Mouse (Mus musculus) forebrain, embryonic 12.5 days (tissue): ENCODE measurements around the gene Cfd. TPM values are rescaled to one million over a fixed set of nuclear protein-coding genes. Genes with fewer than 3 reads are reported as not detected.

Source experiments
- ATAC-seq: fragments of 200-750 bp; cut with Nextera tagmentation; 2 replicates; pipeline ENCODE4 v1.8.0; 2017; ENCODE audit warnings: moderate TSS enrichment; ENCODE audit not compliant: low FRiP score
- H3K27ac ChIP-seq: fragments of 300-500 bp; sonication (generic); 2 replicates; pipeline ENCODE4 v1.5.1; 2016; ENCODE audit warnings: mild to moderate bottlenecking
- H3K27me3 ChIP-seq: fragments of 300-500 bp; sonication (generic); 2 replicates; pipeline ENCODE4 v1.6.1; 2016; ENCODE audit warnings: mild to moderate bottlenecking
- H3K36me3 ChIP-seq: fragments of 300-500 bp; sonication (generic); replicated peaks from 2 replicates; pipeline ENCODE4 v1.6.1; 2016; ENCODE audit warnings: mild to moderate bottlenecking
- H3K4me1 ChIP-seq: fragments of 300-500 bp; sonication (generic); 2 replicates; pipeline ENCODE4 v1.6.1; 2016
- H3K4me2 ChIP-seq: fragments of 300-500 bp; sonication (generic); 2 replicates; pipeline ENCODE4 v1.6.1; 2016; ENCODE audit warnings: mild to moderate bottlenecking, moderate library complexity
- H3K4me3 ChIP-seq: fragments of 300-500 bp; sonication (generic); replicated peaks from 2 replicates; pipeline ENCODE4 v1.5.1; 2016; ENCODE audit warnings: mild to moderate bottlenecking
- H3K9ac ChIP-seq: fragments of 300-500 bp; sonication (generic); 2 replicates; pipeline ENCODE4 v1.6.1; 2016; ENCODE audit warnings: mild to moderate bottlenecking
- H3K9me3 ChIP-seq: fragments of 300-500 bp; sonication (generic); 2 replicates; pipeline ENCODE4 v1.6.1; 2016
- WGBS: fragments of 180-500 bp; shearing (Covaris S2); methylation state at CpG from one replicate; pipeline ENCODE4 v1.1.7; 2016; 5-methylcytosine and 5-hydroxymethylcytosine counted together
- polyA plus RNA-seq: library from polyadenylated mRNA; unstranded; fragments of >200 nt; fragmentation: Nextera tagmentation; extraction: Ambion mirVana; gene quantifications from 2 replicates; pipeline ENCODE4 v1.2.1, GENCODE M21; 2016

Cfd gene
- polyA plus RNA-seq, 1 experiment from 2014 or later, result not detected

DNA sequence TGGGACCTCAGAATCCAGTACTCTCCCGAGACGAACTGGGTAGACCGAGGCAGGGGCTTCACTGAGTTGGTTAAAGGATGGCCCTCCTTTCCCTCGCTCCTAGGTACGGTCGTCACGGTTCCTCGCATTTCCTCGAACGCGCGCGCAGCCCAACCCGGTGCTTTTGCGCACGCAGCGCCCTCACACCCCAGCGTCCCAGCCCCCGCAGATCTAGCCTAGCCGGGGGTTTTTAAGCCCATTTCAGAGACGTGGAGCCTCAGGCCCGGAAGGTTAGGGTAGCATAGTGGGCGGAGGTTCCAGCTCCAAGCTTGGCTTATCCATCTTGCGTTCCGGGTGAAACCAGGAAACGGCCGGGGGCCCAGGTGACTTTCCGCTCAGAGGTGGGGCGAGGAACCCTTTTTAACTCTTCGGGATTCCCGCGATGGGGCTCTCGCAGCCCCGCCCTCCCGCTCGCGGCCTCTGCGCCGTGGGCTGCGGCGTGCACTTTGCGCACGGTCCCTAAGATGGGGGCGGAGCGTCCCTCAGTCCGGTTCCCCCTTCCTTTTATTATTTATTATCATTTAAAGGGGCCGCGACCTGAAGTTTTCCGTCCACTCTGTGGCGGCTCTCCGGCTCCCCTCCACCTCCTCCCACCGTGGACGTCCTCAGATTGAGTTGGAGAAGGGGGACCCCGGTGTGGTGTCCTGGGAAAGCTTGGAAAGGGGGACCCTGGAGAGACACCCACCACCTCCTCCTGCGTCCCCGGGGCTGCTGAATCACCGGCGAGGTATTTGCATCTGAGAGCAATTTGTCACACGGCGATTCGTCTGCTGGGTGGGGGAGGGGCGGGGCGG, 36.1 kb downstream of the Cfd start, which contains the start of gene Arid3a:
Gene Arid3a (plus strand): TSS at position 553 of the 833 bp plus-strand sequence.
- peaks cover 38% of the 10 kb centered on the region for H3K4me1 ChIP-seq
- under 1% methylated on average over 63 of the region's 63 CpGs for WGBS
- peaks cover 12% of the 10 kb centered on the region for H3K36me3 ChIP-seq
- ATAC-seq, result peak; percentile 80
- no peaks in the 10 kb centered on the region for H3K9me3 ChIP-seq
- H3K9ac ChIP-seq, result peak within 1 kb of the TSS; percentile 87
- H3K27ac ChIP-seq, result peak within 1 kb of the TSS; percentile 92
- H3K4me2 ChIP-seq, result peak within 1 kb of the TSS; percentile 89
- H3K27me3 ChIP-seq, result peaks cover 27% of the 10 kb centered on the region
- H3K4me3 ChIP-seq, result peak within 1 kb of the TSS; percentile 90

DNA sequence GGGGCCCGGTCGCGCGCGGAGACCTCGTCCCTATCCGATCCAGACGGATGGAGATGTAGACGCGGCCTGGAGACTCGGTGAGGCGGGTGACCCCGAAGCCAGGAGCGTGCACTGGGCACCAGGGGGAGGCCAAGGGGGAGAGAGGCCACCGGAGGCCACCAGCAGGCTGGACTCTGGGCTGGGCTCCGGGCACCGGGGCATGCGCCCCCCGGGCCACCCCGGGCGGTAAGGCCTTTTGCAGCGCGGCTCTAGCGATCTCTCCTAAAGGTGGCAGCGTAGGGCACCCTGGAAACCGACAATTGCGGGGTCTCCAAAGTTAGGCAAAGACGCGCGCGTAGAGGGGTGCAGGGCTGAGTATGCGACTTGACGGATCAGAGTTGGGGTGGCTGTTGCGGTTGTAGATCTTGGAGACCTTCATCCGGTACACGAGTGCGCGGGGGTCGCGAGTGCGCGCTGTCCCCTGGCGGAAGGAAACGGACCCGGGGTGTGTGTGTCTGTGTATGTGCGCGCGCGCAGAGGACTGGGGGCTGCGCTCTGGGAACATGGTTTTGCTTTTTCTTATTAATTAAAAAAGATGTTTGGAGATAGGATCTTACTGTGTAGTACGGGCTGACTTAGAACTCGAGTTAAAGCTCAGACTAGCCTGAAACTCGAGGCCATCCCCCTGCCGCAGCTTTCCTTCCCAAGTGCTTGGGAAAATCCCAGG, 36.8 kb downstream of the Cfd start:
- peaks cover 19% of the 10 kb centered on the region for H3K36me3 ChIP-seq
- peak; percentile 44 for ATAC-seq
- peak overlapping the region; percentile 92 for H3K27ac ChIP-seq
- H3K9me3 ChIP-seq, result no peaks in the 10 kb centered on the region
- peak overlapping the region; percentile 89 for H3K4me2 ChIP-seq
- H3K4me3 ChIP-seq, result peak overlapping the region; percentile 90
- H3K9ac ChIP-seq, result peak overlapping the region; percentile 87
- peaks cover 19% of the 10 kb centered on the region for H3K27me3 ChIP-seq
- under 1% methylated on average over 54 of the region's 54 CpGs for WGBS
- peaks cover 43% of the 10 kb centered on the region for H3K4me1 ChIP-seq

DNA sequence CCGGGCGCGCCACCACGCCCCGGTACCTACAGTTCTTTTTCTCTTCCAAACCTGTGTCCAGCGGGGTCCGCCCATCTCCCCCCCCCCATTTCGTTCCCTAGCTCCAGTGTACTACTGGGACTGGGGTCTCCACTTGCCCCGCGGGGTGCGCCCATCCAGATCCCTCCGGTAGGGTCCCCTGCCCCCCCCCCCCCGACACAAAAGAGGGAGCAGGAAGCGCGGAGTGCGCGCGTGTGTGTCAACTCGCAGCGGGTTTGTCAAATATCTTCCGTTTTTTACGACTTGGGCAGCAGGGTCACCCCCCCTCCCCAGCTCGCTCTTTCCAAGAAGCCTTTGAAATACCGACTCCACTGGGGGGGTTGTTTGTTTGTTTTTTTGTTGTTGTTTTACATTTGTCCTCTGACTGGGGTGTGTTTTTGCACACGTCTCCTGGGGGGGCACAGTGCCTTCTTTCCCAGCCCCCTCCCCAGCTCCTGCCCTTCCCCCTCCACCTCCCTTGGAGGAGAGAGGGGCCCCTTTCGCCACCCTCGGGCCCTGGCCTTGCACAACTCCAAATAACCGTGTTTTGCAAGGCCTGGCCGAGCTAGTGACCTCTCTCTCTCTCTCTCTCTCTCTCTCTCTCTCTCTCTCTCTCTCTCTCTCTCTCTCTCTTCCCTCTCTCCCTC, 37.5 kb downstream of the Cfd start:
- WGBS, result under 1% methylated on average over 28 of the region's 29 CpGs

DNA sequence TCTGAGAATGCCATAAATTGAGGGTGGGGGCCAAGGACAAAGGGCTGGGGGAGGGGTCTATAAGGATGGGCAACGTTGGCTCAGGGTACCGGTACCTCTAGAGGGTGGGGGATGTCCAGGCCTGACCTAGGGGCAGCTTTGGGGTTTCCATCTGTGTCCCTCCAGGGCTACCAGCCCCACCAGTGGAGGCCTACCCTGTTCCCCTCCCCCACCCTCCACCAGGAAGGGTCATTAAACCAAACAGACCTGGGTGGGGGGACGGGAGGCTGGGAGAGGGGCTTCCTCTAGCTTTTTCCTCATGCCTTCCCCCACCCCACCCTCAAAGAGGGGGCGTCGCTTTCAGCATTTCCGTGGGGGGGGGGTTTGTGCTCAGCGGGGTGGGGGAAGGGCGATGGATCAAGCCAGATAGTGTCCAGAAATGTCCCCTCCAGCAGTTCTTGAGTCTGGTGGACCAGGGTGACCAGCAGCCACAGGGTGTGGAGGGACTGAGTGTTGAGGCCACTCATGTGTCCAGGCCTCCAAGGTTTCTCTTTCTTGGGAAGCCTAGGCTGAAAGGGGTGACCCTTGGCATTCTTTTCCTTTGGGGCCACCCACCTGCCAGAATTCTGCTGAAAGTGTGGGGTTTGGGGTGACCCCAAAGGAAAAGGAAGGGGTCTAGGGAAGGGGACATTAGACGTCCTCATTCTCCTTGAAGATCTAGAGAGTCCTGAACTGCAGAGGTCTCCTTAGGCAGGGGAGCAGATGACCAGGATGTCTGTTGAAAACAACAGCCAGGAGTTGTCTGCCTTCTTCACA, 38.5 kb downstream of the Cfd start:
- Histone ChIP-seq H3K4me3 (peak overlapping the region; percentile 90), H3K9me3 (no peaks in the 10 kb centered on the region), H3K27me3 (peaks cover 3% of the 10 kb centered on the region), H3K36me3 (peaks cover 36% of the 10 kb centered on the region), H3K9ac (peak overlapping the region; percentile 87), H3K4me1 (peaks cover 59% of the 10 kb centered on the region), H3K27ac (peak overlapping the region; percentile 92; the same call in 1 of the 2 replicates), H3K4me2 (peak overlapping the region; percentile 89)
- ATAC-seq, result no peak
- 25% methylated on average over 9 of the region's 9 CpGs for WGBS

More for the DNA sequence above, 37.5 kb downstream of the Cfd start:
- peak overlapping the region; percentile 87 for H3K9ac ChIP-seq
- H3K36me3 ChIP-seq, result peaks cover 26% of the 10 kb centered on the region
- peaks cover 50% of the 10 kb centered on the region for H3K4me1 ChIP-seq
- H3K27ac ChIP-seq, result peak overlapping the region; percentile 92
- no peak for ATAC-seq
- H3K9me3 ChIP-seq, result no peaks in the 10 kb centered on the region
- peaks cover 12% of the 10 kb centered on the region for H3K27me3 ChIP-seq
- peak overlapping the region; percentile 89 for H3K4me2 ChIP-seq
- H3K4me3 ChIP-seq, result peak overlapping the region; percentile 90

DNA sequence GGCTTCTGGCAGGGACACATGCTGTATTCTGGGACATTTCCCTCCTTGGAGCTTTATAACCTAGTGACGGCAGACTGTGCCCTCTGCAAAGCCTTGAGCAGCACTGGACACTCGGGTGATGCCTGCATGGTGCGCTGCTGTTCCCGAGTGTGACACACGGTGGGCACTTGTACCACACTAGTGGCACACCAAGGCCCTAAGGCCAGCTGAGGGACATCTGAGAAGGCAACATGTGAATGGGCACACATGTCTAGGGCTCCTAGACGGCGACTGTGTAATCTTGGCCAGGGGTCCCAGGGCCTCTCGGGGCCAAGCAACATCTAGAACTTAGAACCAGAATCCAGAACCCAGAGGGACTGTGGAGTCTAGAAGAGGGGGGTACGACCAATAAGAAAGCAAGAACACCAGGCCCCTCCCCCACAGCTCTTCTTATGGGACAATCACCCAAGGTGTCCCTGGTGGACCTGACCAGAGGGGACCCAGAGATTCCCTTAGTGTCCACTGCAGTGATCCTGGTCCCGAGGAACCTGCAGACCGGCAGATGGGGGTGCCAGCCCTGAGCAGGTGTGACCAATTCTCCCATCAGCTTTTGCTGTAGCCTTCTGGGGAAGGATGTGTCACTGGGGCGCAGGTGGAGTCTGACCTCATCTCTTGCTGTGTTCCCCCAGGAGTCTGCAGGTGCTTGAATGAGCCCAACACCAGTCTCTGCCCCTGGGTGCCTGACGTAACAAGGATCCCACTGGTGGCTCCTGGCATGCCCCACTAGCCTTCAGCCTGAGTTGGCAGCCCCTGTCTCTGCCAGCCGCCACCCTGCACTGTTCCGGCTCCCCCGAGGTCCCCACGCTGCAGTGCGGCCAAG, 39.5 kb downstream of the Cfd start:
- Histone ChIP-seq H3K4me3 (no peak overlapping the region), H3K27ac (0 out of 2 replicates have a peak overlapping the region, but pooled peaks have one; percentile 92), H3K36me3 (peaks cover 39% of the 10 kb centered on the region), H3K4me1 (peaks cover 62% of the 10 kb centered on the region), H3K27me3 (no peaks in the 10 kb centered on the region), H3K4me2 (no peak overlapping the region; the same call in 1 of the 2 replicates), H3K9me3 (no peaks in the 10 kb centered on the region), H3K9ac (no peak overlapping the region)
- WGBS, result 90% methylated on average over 18 of the region's 18 CpGs
- no peak for ATAC-seq

DNA sequence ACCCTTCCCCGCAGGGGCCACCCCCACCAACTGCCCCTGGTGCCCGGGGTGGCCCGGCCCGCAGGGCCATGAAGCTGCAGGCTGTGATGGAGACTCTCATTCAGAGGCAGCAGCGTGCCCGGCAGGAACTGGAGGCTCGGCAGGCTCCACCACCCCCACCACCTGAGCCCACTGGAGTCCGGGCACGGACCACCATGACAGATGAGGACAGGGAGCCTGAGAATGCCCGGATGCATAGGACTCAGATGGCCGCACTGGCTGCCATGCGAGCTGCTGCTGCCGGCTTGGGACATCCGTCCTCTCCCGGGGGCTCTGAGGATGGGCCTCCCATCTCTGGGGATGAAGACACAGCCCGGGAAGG, 40.2 kb downstream of the Cfd start:
- Histone ChIP-seq H3K9ac (no peak overlapping the region), H3K27ac (no peak overlapping the region), H3K9me3 (no peaks in the 10 kb centered on the region), H3K4me1 (peaks cover 57% of the 10 kb centered on the region), H3K27me3 (no peaks in the 10 kb centered on the region), H3K36me3 (peaks cover 40% of the 10 kb centered on the region), H3K4me3 (no peak overlapping the region), H3K4me2 (no peak overlapping the region; the same call in 1 of the 2 replicates)
- no peak for ATAC-seq
- 90% methylated on average over 16 of the region's 16 CpGs for WGBS

DNA sequence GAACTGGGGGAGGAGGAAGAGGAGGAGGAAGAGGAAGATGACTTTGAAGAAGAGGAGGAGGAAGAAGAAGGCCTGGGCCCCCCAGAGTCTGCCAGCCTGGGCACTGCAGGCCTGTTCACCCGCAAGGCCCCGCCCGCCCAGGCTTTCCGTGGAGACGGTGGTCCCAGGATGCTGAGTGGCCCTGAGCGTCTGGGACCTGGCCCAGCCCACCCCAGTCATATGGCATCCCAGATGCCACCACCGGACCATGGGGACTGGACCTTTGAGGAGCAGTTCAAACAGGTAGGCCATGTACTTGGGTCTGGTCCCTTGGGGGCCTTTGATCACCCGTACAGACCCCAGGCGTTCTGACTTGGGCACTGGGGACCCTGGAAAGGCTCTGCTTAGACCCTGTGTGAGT, 41.1 kb downstream of the Cfd start:
- no peak for ATAC-seq
- 86% methylated on average over 9 of the region's 9 CpGs for WGBS
- H3K4me1 ChIP-seq, result peaks cover 54% of the 10 kb centered on the region
- H3K27ac ChIP-seq, result 0 out of 2 replicates have a peak overlapping the region, but pooled peaks have one; percentile 9
- H3K9ac ChIP-seq, result no peak overlapping the region
- no peak overlapping the region for H3K4me3 ChIP-seq
- H3K4me2 ChIP-seq, result no peak overlapping the region
- H3K27me3 ChIP-seq, result no peaks in the 10 kb centered on the region
- H3K36me3 ChIP-seq, result peaks cover 40% of the 10 kb centered on the region
- H3K9me3 ChIP-seq, result no peaks in the 10 kb centered on the region

DNA sequence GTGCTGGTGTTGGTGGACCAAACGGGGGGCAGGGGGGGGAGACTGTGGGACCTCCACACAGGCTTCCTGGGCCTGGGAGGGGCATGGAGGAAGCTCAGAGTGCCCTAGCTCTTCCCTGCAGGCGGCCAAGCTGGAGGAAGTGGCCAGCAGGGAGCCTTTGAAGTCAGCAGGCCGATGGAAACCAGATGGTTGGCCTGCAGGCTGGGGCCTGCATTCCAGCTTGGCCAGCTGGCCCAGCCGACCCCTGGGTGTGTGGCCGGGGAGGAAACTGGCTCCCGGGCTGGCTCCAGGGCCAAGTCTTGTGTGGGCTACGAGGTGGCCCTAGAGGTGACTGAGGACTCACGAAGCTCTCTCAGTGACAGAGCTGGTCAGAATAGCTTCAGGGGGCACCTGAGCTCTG, 42.1 kb downstream of the Cfd start:
- ATAC-seq, result no peak
- H3K36me3 ChIP-seq, result peaks cover 40% of the 10 kb centered on the region
- no peaks in the 10 kb centered on the region for H3K27me3 ChIP-seq
- no peaks in the 10 kb centered on the region for H3K9me3 ChIP-seq
- H3K4me3 ChIP-seq, result no peak overlapping the region
- H3K4me2 ChIP-seq, result peak overlapping the region; percentile 4; the same call in 1 of the 2 replicates
- 0 out of 2 replicates have a peak overlapping the region, but pooled peaks have one; percentile 9 for H3K27ac ChIP-seq
- no peak overlapping the region for H3K9ac ChIP-seq
- 30% methylated on average over 8 of the region's 8 CpGs for WGBS
- peaks cover 60% of the 10 kb centered on the region for H3K4me1 ChIP-seq

DNA sequence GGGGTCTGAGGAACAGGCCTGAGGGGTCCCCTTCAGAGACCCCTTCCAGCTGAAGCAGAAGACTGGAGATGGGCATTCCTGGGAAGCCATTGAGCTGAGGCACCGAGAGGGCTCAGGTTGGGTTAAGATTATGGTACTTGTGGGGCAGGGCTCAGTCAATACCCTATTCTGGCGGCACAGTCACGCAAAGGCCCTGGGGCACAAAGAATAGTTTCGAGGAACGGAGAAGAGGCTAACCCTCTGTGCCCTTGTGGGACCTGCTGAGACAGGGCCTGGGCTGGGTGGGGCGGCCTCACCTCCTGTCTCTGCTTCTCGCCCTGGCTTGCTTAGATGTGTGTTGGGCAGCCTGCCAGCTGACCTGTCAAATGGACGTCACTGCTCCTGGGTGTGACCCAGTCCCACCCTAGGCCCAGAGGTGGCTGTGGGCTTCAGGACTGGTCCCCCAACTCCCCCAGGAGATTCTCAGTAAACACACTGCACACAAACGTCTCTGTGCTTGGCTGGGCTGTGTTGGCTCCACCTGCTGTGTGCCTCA, 42.6 kb downstream of the Cfd start:
- Histone ChIP-seq H3K4me2 (peak overlapping the region; percentile 4; the same call in 1 of the 2 replicates), H3K4me3 (no peak overlapping the region), H3K27ac (no peak overlapping the region), H3K27me3 (no peaks in the 10 kb centered on the region), H3K9ac (no peak overlapping the region), H3K36me3 (peaks cover 40% of the 10 kb centered on the region), H3K9me3 (no peaks in the 10 kb centered on the region), H3K4me1 (peaks cover 58% of the 10 kb centered on the region)
- ATAC-seq, result no peak
- 76% methylated on average over 9 of the region's 9 CpGs for WGBS

DNA sequence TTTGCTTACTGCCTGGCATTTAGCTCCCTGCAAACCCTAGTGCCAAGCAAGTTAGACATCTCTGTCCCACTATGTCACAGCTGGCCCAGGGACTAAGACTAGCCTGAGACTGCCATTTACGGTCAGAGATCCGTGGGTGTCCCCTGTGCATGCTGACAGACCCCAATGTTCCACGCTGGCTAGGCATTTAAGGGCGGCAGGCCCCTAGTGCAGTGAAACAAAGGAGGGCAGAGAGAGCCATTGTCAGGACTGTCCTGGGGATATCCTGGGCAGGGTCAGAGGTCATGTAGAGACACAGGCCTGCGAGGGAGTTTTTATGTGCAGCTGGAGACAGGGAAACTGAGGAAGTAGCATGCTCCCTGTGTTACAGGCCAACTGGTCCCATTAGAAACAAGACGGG, 43.2 kb downstream of the Cfd start:
- no peak for ATAC-seq
- Histone ChIP-seq H3K9me3 (no peaks in the 10 kb centered on the region), H3K27ac (0 out of 2 replicates have a peak overlapping the region, but pooled peaks have one; percentile 25), H3K27me3 (no peaks in the 10 kb centered on the region), H3K36me3 (peaks cover 40% of the 10 kb centered on the region), H3K9ac (no peak overlapping the region), H3K4me2 (no peak overlapping the region), H3K4me3 (no peak overlapping the region), H3K4me1 (peaks cover 51% of the 10 kb centered on the region)
- WGBS, result 35% methylated on average over 6 of the region's 6 CpGs
